Mouse (Mus musculus): ENCODE measurements at regions not wholly inside any gene's neighbourhood (a gene's known extent, or its start where the extent isn't known, plus 50 kb on each side); places are given as distances from the start of the nearest gene placed in this dataset.

DNA sequence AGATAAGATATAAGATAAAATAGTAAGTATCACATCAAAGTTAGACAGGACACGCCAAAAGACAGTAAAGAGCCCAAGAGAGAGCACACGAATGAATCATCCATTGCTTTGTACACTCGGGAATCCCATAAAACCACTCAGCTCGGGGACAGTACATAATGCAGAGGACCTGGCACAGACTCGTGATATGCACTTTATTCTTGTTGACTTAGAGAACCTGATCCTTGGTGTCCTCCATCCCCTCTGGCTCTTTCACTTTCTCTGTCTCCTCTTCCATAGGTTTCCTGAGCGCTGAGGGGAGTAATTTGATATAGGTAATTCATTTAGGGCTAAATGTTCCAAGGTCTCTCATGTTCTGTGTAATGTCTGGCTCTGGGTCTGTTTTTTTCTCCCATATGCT is 83.3 kb upstream of the Mtap start:
- TF ChIP-seq MAX (IDR thresholded peaks at IDR 0.05; ENCODE audit: low read length) (no peak), EP300 (IDR thresholded peaks at IDR 0.05; ENCODE audit: low read length) (no peak), RCOR1 (conservative IDR thresholded peaks at IDR 0.05; ENCODE audit: low read depth, low read length) (no peak), CTCF (conservative IDR thresholded peaks at IDR 0.05 in 1 of 2, IDR thresholded peaks at IDR 0.05 in 1 of 2; ENCODE audit: low read depth in 2 of 2, low read length in 2 of 2) (no peak), MYC (IDR thresholded peaks at IDR 0.05; ENCODE audit: low read depth, low read length) (no peak), POLR2A (IDR thresholded peaks at IDR 0.05; ENCODE audit: low read depth, low read length) (no peak), ZNF384 (IDR thresholded peaks at IDR 0.05; ENCODE audit: low read depth, low read length) (no peak), RAD21 (IDR thresholded peaks at IDR 0.05; ENCODE audit: low read depth, low read length) (no peak), HCFC1 (IDR thresholded peaks at IDR 0.05; ENCODE audit: low read depth, low read length) (no peak), TCF12 (IDR thresholded peaks at IDR 0.05; ENCODE audit: low read depth, low read length) (no peak), NELFE (IDR thresholded peaks at IDR 0.05; ENCODE audit: low read depth, low read length) (no peak), ZKSCAN1 (IDR thresholded peaks at IDR 0.05; ENCODE audit: borderline replicate concordance, low read depth, low read length) (no peak), ZC3H11A (IDR thresholded peaks at IDR 0.05; ENCODE audit: low read depth, low read length) (no peak), BHLHE40 (IDR thresholded peaks at IDR 0.05; ENCODE audit: low read depth, low read length) (no peak)
